Mouse (Mus musculus): ENCODE results near the gene Chid1. TPM values are rescaled to one million over a fixed set of nuclear protein-coding genes. Genes with fewer than 3 reads are reported as not detected.

Gene Chid1
- polyA plus RNA-seq, 1 experiment from 2014 or later = 38.8 TPM

DNA sequence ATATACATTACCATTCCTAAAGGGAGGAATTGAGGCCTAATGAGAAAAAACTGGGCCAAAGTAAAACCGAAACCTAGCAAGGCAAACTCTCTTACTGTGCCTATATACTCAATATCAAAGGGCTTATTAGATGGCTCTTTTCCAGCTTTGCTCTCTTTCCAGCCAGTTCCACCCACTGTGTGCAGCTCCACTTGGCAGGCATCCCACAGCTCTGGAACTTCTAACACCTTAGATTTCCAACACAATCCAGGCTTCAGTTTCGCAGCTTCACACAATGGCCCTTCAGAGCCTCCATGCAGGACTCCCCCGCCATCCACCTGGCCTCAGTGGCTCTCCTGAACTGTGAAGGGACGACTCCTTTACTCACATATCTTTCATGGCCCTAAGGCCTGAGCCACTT is 5.0 kb upstream of the Chid1 start:
- no peak for ATAC-seq (ENCODE audit: low FRiP score, low TSS enrichment)
- 83% methylated on average over 4 of the region's 4 CpGs for WGBS
- H3K9ac ChIP-seq (ENCODE audit: low read depth, low read length) = no peak overlapping the region
- no peaks in the 10 kb centered on the region for H3K9me3 ChIP-seq (ENCODE audit: control insufficient read depth, low read length)
- no peak overlapping the region for H3K4me3 ChIP-seq (ENCODE audit: low read length)
- no peak overlapping the region for H3K4me2 ChIP-seq (replicated peaks; ENCODE audit: low read depth, low read length)
- H3K4me1 ChIP-seq (ENCODE audit: control insufficient read depth, insufficient read depth, low read length) = peaks cover 4% of the 10 kb centered on the region; the same call in 1 of the 2 replicates
- 0 out of 2 replicates have a peak, but pooled peaks cover 2% of the 10 kb centered on the region for H3K27me3 ChIP-seq (ENCODE audit: control insufficient read depth, insufficient read depth, low read length)
- no peaks in the 10 kb centered on the region for H3K36me3 ChIP-seq (ENCODE audit: control insufficient read depth, insufficient read depth, low read length)
- H3K27ac ChIP-seq (ENCODE audit: low read depth, low read length) = no peak overlapping the region

DNA sequence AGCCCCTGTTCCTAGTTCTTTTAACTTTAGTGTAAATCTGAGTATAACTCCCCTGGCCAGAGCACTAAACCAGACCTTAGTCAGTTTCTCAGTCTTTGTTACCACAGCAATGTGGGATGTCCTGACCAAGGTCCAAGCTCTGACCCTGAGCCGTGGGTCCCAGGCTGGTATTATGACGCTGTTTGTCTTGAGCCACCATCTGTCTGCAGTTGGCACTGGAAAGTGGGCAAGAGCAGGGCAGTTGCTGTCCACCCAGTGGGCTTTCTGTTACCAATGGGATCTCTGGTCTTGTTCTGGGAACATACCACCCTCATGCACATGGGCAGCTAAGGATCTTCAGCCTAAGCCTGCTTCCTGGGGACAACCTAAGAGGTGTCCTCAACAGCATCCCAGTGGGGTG is 2.9 kb upstream of the Chid1 start:
- no peaks in the 10 kb centered on the region for H3K36me3 ChIP-seq (ENCODE audit: control insufficient read depth, insufficient read depth, low read length)
- H3K9ac ChIP-seq (ENCODE audit: low read depth, low read length) = no peak overlapping the region
- no peak overlapping the region for H3K4me3 ChIP-seq (ENCODE audit: low read length)
- H3K9me3 ChIP-seq (ENCODE audit: control insufficient read depth, low read length) = no peaks in the 10 kb centered on the region
- peaks cover 12% of the 10 kb centered on the region for H3K4me1 ChIP-seq (ENCODE audit: control insufficient read depth, insufficient read depth, low read length)
- H3K4me2 ChIP-seq (replicated peaks; ENCODE audit: low read depth, low read length) = no peak overlapping the region
- 0 out of 2 replicates have a peak, but pooled peaks cover 2% of the 10 kb centered on the region for H3K27me3 ChIP-seq (ENCODE audit: control insufficient read depth, insufficient read depth, low read length)
- H3K27ac ChIP-seq (ENCODE audit: low read depth, low read length) = no peak overlapping the region
- WGBS = 94% methylated on average over 2 of the region's 2 CpGs
- ATAC-seq (ENCODE audit: low FRiP score, low TSS enrichment) = no peak

GRCm38 (mm10) chr7:141541681-141542080 is 2.0 kb upstream of the Chid1 start:
- Histone ChIP-seq H3K9me3 (ENCODE audit: control insufficient read depth, low read length) (no peaks in the 10 kb centered on the region), H3K4me1 (ENCODE audit: control insufficient read depth, insufficient read depth, low read length) (peaks cover 12% of the 10 kb centered on the region), H3K36me3 (ENCODE audit: control insufficient read depth, insufficient read depth, low read length) (no peaks in the 10 kb centered on the region), H3K4me3 (ENCODE audit: low read length) (no peak overlapping the region), H3K9ac (ENCODE audit: low read depth, low read length) (no peak overlapping the region), H3K27me3 (ENCODE audit: control insufficient read depth, insufficient read depth, low read length) (0 out of 2 replicates have a peak, but pooled peaks cover 2% of the 10 kb centered on the region), H3K27ac (ENCODE audit: low read depth, low read length) (no peak overlapping the region), H3K4me2 (replicated peaks; ENCODE audit: low read depth, low read length) (no peak overlapping the region)
- 89% methylated on average over 4 of the region's 4 CpGs for WGBS
- ATAC-seq (ENCODE audit: low FRiP score, low TSS enrichment) = no peak

DNA sequence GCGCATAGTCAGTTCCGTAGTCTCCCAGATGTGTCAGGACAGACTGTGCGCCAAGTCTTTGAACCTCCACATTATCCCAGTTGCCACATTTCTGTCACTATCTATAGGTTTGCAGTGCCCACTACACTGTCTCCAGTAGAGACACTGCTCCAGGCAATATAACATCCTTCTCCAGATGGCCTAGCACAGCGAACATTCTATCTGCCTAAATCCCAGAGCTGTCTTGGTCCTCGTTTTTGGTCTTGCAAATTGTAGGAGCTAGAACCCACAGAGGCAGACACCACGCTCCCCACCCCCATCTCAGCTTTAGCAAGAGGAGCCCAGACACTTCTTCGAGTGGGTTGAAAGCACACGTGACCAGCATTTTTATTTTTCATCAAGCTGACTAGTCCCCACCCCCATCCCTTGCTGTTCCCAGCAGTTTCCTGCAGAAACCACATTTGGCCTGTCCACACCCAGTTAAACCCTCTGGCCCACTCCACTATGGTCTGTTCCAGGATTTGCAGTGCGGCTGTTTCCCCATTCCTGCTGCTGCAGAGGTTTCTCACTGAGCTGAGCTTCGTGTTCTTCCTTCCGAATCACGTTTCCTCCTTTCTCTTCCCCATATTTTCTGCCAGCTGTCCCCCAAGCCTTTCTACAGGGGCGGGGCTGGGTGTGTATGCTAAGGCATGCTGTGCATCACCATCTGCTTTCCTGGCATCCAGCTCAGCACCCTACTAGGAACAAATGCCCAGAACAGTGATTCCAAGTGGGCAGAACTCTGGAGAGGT is 840 bp upstream of the Chid1 start:
- no peak for ATAC-seq (ENCODE audit: low FRiP score, low TSS enrichment)
- WGBS = 59% methylated on average over 13 of the region's 13 CpGs
- peak overlapping the region; percentile 60 for H3K4me2 ChIP-seq (replicated peaks; ENCODE audit: low read depth, low read length)
- H3K4me1 ChIP-seq (ENCODE audit: control insufficient read depth, insufficient read depth, low read length) = peaks cover 12% of the 10 kb centered on the region
- H3K27ac ChIP-seq (ENCODE audit: low read depth, low read length) = peak overlapping the region; percentile 57; the same call in 1 of the 2 replicates
- 0 out of 2 replicates have a peak, but pooled peaks cover 2% of the 10 kb centered on the region for H3K27me3 ChIP-seq (ENCODE audit: control insufficient read depth, insufficient read depth, low read length)
- peak overlapping the region; percentile 58 for H3K9ac ChIP-seq (ENCODE audit: low read depth, low read length)
- H3K4me3 ChIP-seq (ENCODE audit: low read length) = peak overlapping the region; percentile 59
- H3K9me3 ChIP-seq (ENCODE audit: control insufficient read depth, low read length) = no peaks in the 10 kb centered on the region
- no peaks in the 10 kb centered on the region for H3K36me3 ChIP-seq (ENCODE audit: control insufficient read depth, insufficient read depth, low read length)

GRCm38 (mm10) chr7:141538852-141539555 is 653 bp downstream of the Chid1 start:
- peak overlapping the region; percentile 70 for H3K9ac ChIP-seq (ENCODE audit: low read depth, low read length)
- no peaks in the 10 kb centered on the region for H3K36me3 ChIP-seq (ENCODE audit: control insufficient read depth, insufficient read depth, low read length)
- H3K27me3 ChIP-seq (ENCODE audit: control insufficient read depth, insufficient read depth, low read length) = no peaks in the 10 kb centered on the region
- ATAC-seq (ENCODE audit: low FRiP score, low TSS enrichment) = peak; percentile 30; the same call in 1 of the 2 replicates
- peak overlapping the region; percentile 81 for H3K4me2 ChIP-seq (replicated peaks; ENCODE audit: low read depth, low read length)
- H3K27ac ChIP-seq (ENCODE audit: low read depth, low read length) = peak overlapping the region; percentile 4; the same call in 1 of the 2 replicates
- 11% methylated on average over 18 of the region's 18 CpGs for WGBS
- peaks cover 12% of the 10 kb centered on the region for H3K4me1 ChIP-seq (ENCODE audit: control insufficient read depth, insufficient read depth, low read length)
- H3K9me3 ChIP-seq (ENCODE audit: control insufficient read depth, low read length) = no peaks in the 10 kb centered on the region
- peak overlapping the region; percentile 59 for H3K4me3 ChIP-seq (ENCODE audit: low read length)

GRCm38 (mm10) chr7:141535570-141535969 is 4.1 kb downstream of the Chid1 start:
- Histone ChIP-seq H3K4me1 (ENCODE audit: control insufficient read depth, insufficient read depth, low read length) (peaks cover 12% of the 10 kb centered on the region), H3K9me3 (ENCODE audit: control insufficient read depth, low read length) (no peaks in the 10 kb centered on the region), H3K4me2 (replicated peaks; ENCODE audit: low read depth, low read length) (no peak overlapping the region), H3K36me3 (ENCODE audit: control insufficient read depth, insufficient read depth, low read length) (no peaks in the 10 kb centered on the region), H3K4me3 (ENCODE audit: low read length) (no peak overlapping the region), H3K9ac (ENCODE audit: low read depth, low read length) (no peak overlapping the region), H3K27ac (ENCODE audit: low read depth, low read length) (no peak overlapping the region), H3K27me3 (ENCODE audit: control insufficient read depth, insufficient read depth, low read length) (no peaks in the 10 kb centered on the region)
- ATAC-seq (ENCODE audit: low FRiP score, low TSS enrichment) = no peak
- WGBS = 55% methylated on average over 1 of the region's 1 CpGs

DNA sequence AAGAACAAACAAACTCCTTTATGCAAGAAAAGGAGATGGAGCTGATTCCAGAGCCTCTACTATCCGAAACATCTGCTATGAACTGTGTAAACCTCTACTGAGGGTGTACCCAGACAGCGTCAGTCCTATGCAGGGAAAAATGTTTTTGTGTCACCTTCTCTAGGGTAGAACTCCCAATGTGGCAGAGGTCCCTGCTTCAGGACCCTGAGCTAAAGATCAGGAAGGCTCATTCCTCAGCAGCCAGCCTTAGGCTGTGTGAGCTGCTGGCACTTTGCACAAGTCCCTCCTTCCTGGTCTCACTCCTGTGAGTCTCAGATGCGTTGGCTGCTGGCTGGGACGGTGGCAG is 14.1 kb downstream of the Chid1 start:
- no peak overlapping the region for H3K9ac ChIP-seq (ENCODE audit: low read depth, low read length)
- no peaks in the 10 kb centered on the region for H3K9me3 ChIP-seq (ENCODE audit: control insufficient read depth, low read length)
- peaks cover 19% of the 10 kb centered on the region for H3K36me3 ChIP-seq (ENCODE audit: control insufficient read depth, insufficient read depth, low read length)
- no peak overlapping the region for H3K4me3 ChIP-seq (ENCODE audit: low read length)
- no peak overlapping the region for H3K4me2 ChIP-seq (replicated peaks; ENCODE audit: low read depth, low read length)
- H3K4me1 ChIP-seq (ENCODE audit: control insufficient read depth, insufficient read depth, low read length) = no peaks in the 10 kb centered on the region
- WGBS = 91% methylated on average over 4 of the region's 4 CpGs
- no peak overlapping the region for H3K27ac ChIP-seq (ENCODE audit: low read depth, low read length)
- H3K27me3 ChIP-seq (ENCODE audit: control insufficient read depth, insufficient read depth, low read length) = no peaks in the 10 kb centered on the region
- ATAC-seq (ENCODE audit: low FRiP score, low TSS enrichment) = no peak

DNA sequence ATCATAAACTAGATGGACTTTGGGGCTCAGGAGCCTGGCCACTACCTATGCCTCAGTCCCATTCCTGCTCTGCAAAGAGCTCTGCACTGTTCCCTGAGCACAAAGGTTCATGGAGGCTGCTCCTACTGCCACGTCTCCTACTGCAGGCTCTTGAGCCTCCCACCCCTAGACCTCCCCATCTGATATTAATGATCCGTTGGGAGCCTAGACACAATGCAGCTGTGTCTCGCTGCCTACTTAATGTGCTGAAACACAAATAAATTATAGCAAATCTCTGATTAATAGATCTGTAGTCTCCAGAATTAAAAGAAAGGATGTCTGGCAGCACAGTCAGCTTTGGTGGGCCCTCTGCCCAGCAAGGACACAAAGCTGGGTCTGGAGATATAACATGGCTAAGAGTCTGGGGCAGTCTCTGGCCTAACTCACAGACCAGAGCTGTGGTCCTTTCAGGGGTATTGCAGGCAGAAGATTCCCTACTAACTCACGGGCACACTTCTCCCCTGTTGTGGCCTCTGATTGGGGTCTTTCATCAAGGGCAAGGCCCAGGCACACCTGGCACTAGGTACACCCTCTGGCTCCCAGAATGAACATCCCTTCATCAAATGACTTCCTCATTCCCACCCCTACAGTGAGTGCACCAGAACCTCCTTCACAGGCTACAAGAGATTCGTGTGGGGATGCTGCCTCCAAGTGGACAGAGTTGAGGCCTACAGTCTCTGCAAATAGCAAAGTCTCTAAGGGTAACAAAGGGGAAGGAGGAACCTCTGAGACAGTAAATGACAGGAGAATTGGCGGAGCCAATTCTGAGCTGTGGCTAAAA is 14.7 kb downstream of the Chid1 start:
- Histone ChIP-seq H3K27me3 (ENCODE audit: control insufficient read depth, insufficient read depth, low read length) (no peaks in the 10 kb centered on the region), H3K36me3 (ENCODE audit: control insufficient read depth, insufficient read depth, low read length) (peaks cover 19% of the 10 kb centered on the region), H3K27ac (ENCODE audit: low read depth, low read length) (peak overlapping the region; percentile 47; the same call in 1 of the 2 replicates), H3K4me2 (replicated peaks; ENCODE audit: low read depth, low read length) (no peak overlapping the region), H3K4me3 (ENCODE audit: low read length) (no peak overlapping the region), H3K9me3 (ENCODE audit: control insufficient read depth, low read length) (no peaks in the 10 kb centered on the region), H3K9ac (ENCODE audit: low read depth, low read length) (no peak overlapping the region), H3K4me1 (ENCODE audit: control insufficient read depth, insufficient read depth, low read length) (no peaks in the 10 kb centered on the region)
- ATAC-seq (ENCODE audit: low FRiP score, low TSS enrichment) = peak; percentile 89
- 29% methylated on average over 6 of the region's 6 CpGs for WGBS

All from kidney, embryonic 14.5 days (tissue).